Mouse (Mus musculus) embryonic facial prominence, embryonic 14.5 days (tissue): ENCODE data around the gene Sim2. TPM values are rescaled to one million over a fixed set of nuclear protein-coding genes. Genes with fewer than 3 reads are reported as not detected.

Experiments
- ATAC-seq: fragments of 200-750 bp; cut with Nextera tagmentation; 2 replicates; pipeline ENCODE4 v1.8.0; 2017; ENCODE audit warnings: low read depth, moderate number of reproducible peaks, moderate TSS enrichment
- DNase-seq: peaks from one replicate; pipeline ENCODE4 v3.0.0-alpha.2; 2015; ENCODE audit warnings: low spot score
- H3K27ac ChIP-seq: fragments of 300-500 bp; sonication (generic); replicated peaks from 2 replicates; pipeline ENCODE4 v1.5.1; 2014; ENCODE audit warnings: low read depth, mild to moderate bottlenecking, low read length, moderate library complexity
- H3K27me3 ChIP-seq: fragments of 300-500 bp; sonication (generic); replicated peaks from 2 replicates; pipeline ENCODE4 v1.6.1; 2014; ENCODE audit warnings: low read length; ENCODE audit not compliant: control insufficient read depth, insufficient read depth
- H3K36me3 ChIP-seq: fragments of 300-500 bp; sonication (generic); 2 replicates; pipeline ENCODE4 v1.6.1; 2014; ENCODE audit warnings: low read length, mixed read lengths; ENCODE audit not compliant: control insufficient read depth, insufficient read depth
- H3K4me1 ChIP-seq: fragments of 300-500 bp; sonication (generic); 2 replicates; pipeline ENCODE4 v1.6.1; 2014; ENCODE audit warnings: antibody characterized with exemption, low read length; ENCODE audit not compliant: control insufficient read depth, insufficient read depth
- H3K4me2 ChIP-seq: fragments of 300-500 bp; sonication (generic); 2 replicates; pipeline ENCODE4 v1.6.1; 2014; ENCODE audit warnings: low read depth, mild to moderate bottlenecking, low read length, moderate library complexity, mixed read lengths
- H3K4me3 ChIP-seq: fragments of 300-500 bp; sonication (generic); 2 replicates; pipeline ENCODE4 v1.5.1; 2014; ENCODE audit warnings: low read depth, mild to moderate bottlenecking, low read length
- H3K9ac ChIP-seq: fragments of 300-500 bp; sonication (generic); 2 replicates; pipeline ENCODE4 v1.6.1; 2014; ENCODE audit warnings: low read depth, mild to moderate bottlenecking, low read length, moderate library complexity, mixed read lengths
- H3K9me3 ChIP-seq: fragments of 300-500 bp; sonication (generic); 2 replicates; pipeline ENCODE4 v1.6.1; 2016; ENCODE audit warnings: low read length; ENCODE audit not compliant: control insufficient read depth
- WGBS: fragments of 180-500 bp; shearing (Covaris S2); extraction: QIAGEN DNeasy Blood & Tissue Kit; methylation state at CpG from one replicate; pipeline ENCODE4 v1.1.7; 2014; 5-methylcytosine and 5-hydroxymethylcytosine counted together
- polyA plus RNA-seq: library from polyadenylated mRNA; unstranded; fragments of >200 nt; fragmentation: Nextera tagmentation; extraction: Ambion mirVana; gene quantifications from 2 replicates; pipeline ENCODE4 v1.2.1, GENCODE M21; 2014

Gene Sim2
- polyA plus RNA-seq, 1 experiment from 2014 or later, result 3.6 TPM

DNA sequence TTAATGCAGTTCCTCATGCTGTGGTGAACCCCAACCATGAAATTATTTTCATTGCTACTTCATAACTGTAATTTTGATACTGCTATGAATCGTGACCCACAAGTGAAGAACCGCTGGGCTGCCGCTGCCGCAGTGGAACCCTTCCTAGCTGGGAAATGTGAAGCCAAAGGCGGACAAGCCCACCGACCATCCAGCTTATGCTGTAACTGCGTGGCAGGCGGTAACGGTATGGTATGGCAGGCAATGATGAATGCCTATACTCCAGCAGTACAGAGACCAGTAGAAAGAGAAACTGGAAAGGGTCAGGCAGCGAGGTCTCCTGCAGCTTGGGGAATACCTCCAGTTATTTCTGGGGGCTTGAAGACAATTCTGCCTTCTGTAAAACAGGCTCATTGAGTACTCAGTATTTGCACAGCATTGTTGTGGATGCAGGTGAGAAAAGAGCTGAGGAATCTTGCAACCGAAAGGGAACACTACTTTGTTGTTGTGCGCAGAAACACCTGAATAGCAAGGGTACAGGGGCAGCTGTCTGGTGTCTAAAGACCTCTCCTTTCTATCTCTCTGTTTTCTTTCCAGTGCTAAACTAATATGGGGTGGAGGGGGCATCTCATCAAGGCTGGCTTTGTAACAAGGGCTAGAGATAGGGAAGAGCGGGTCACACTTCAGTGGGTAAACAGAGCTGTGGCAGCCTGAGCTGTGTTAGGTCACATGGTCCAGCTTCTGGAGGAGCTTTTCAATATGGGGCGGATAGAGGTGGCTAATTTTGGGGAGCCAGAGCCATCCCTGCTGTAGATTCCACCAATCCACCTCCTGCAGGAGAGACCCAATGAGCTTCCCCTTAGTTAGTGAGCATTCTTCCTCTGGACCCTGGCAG, 4.3 kb downstream of the Sim2 start:
- no peak for DNase-seq
- Histone ChIP-seq H3K4me3 (peak overlapping the region; percentile 31; the same call in 1 of the 2 replicates), H3K4me1 (peaks cover 9% of the 10 kb centered on the region; the same call in 1 of the 2 replicates), H3K27ac (no peak overlapping the region), H3K9ac (0 out of 2 replicates have a peak overlapping the region, but pooled peaks have one; percentile 25), H3K27me3 (peaks cover 99% of the 10 kb centered on the region), H3K36me3 (no peaks in the 10 kb centered on the region), H3K9me3 (no peaks in the 10 kb centered on the region), H3K4me2 (peak overlapping the region; percentile 18; the same call in 1 of the 2 replicates)
- WGBS, result 10% methylated on average over 14 of the region's 14 CpGs
- no peak for ATAC-seq

GRCm38 (mm10) chr16:94092511-94093150, 7.9 kb downstream of the Sim2 start:
- no peaks in the 10 kb centered on the region for H3K9me3 ChIP-seq
- H3K4me3 ChIP-seq, result no peak overlapping the region
- no peak overlapping the region for H3K9ac ChIP-seq
- 3% methylated on average over 12 of the region's 12 CpGs for WGBS
- no peak overlapping the region for H3K27ac ChIP-seq
- peaks cover 95% of the 10 kb centered on the region for H3K27me3 ChIP-seq
- no peak for DNase-seq
- no peaks in the 10 kb centered on the region for H3K4me1 ChIP-seq
- no peak for ATAC-seq
- H3K36me3 ChIP-seq, result no peaks in the 10 kb centered on the region
- no peak overlapping the region for H3K4me2 ChIP-seq

DNA sequence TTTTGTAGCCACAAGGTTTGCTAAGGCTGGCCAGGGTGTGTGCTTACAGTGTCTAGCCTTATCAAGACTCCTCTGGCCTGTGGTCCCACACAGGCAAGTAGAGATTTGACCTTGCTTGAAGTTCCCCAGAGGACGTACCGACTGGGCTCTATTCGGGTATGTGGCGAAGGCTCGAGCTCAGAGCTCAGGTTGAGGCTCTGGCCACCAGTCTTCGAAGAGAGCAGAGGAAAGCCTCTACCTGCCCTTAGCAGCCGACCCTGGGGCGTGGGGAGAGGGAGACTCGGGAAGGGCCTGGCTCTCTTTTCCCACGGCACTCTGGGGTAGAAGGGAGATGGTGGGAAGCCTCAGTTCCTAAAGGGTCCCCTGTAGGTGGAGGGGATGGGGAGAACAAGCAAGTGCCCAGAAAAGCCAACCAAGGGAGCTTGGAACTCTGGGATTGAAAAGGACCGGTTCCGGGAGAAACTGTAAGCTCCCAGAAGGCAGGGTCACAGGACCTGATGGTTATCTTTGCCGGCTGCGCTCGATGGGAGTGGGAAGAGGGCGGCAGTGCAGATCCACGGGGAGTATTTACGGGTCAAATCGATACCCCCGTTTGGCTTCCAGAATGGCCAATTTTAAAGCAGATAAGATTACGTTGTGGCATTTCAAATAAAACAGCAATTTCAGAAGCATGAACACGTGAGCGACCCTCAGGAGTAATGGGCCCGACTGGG, 8.6 kb downstream of the Sim2 start:
- ATAC-seq, result no peak
- no peak for DNase-seq
- H3K27ac ChIP-seq, result no peak overlapping the region
- no peak overlapping the region for H3K9ac ChIP-seq
- peaks cover 95% of the 10 kb centered on the region for H3K27me3 ChIP-seq
- H3K9me3 ChIP-seq, result no peaks in the 10 kb centered on the region
- 7% methylated on average over 24 of the region's 24 CpGs for WGBS
- no peak overlapping the region; the same call in 1 of the 2 replicates for H3K4me3 ChIP-seq
- H3K4me2 ChIP-seq, result no peak overlapping the region; the same call in 1 of the 2 replicates
- no peaks in the 10 kb centered on the region for H3K36me3 ChIP-seq
- no peaks in the 10 kb centered on the region for H3K4me1 ChIP-seq

DNA sequence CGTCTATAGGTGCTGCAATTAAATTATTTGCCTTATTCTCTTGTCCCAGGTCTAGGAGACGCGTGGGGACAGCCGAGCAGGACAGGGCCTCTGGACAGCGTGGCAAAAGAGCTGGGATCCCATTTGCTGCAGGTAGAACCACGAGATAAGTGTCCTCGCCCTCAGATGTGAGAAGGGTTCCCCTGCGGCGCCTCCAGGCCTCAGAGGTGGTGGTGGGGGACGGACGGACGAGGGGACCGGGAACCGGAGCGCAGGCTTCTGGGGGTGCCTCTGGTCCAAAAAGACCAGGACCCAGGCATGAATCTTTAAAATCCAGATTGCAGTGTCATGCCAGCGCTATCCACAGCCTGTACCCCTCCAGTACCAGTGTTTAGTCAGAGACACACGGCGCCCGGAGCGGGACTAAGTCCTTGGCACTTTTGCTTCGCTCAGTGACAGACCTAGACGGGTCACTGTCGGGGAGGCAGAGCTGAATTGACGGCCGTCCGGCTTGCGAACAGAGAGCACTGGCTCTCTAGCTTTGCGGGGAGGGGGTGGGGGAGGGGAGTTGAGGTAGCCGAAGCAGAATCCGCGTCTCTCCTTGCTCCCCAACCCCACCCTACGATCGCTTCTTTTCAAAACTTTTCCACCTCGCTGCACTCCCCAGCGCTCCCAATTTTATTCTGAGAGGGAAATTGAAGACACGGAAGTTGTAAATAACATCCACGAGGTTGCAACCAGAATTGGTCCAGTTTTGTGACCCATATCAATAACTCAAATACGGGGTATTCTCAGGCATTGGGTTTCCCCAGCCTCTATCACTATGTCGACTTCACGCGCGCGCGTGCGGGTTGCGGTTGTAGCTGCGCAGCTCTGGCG, 9.7 kb downstream of the Sim2 start:
- H3K9ac ChIP-seq, result no peak overlapping the region; the same call in 1 of the 2 replicates
- no peak overlapping the region for H3K27ac ChIP-seq
- no peaks in the 10 kb centered on the region for H3K4me1 ChIP-seq
- 6% methylated on average over 40 of the region's 48 CpGs for WGBS
- H3K9me3 ChIP-seq, result no peaks in the 10 kb centered on the region
- H3K4me2 ChIP-seq, result 0 out of 2 replicates have a peak overlapping the region, but pooled peaks have one; percentile 13
- H3K36me3 ChIP-seq, result no peaks in the 10 kb centered on the region
- DNase-seq (no peak), ATAC-seq (no peak)
- peaks cover 89% of the 10 kb centered on the region for H3K27me3 ChIP-seq
- peak overlapping the region; percentile 10; the same call in 1 of the 2 replicates for H3K4me3 ChIP-seq

DNA sequence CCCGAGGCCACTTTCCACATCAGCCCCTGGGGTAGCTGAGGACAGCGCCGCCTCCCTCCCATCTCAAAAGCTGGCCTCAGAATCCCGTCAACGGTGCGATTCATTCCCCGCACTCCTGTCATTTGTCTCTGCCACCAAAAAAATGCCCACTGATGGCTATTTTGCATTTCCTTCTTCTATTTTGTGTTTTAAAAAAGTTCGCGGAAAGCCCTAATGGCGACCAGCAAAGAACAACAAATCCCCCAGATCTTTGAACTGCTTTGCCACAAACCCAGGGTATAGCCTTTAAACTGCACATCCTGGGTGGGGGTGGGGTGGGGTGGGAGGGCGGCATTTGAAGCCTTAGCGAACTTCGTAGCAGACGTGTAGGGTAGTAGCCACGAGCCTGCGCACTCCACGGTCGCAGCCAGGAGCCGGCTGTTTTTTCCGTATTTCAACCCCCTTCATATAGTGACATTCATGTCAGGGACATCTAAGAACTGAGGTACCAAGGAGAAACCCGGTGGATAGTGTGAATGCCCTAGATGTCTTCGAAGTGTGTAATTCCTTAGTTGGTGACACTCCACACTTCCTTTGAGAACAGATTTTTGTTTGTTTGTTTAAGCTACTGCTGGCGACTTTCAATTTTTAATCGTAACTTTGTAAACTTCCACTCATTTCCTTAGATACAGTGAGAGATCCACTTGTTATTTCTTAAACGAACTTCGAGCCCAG, 10.5 kb downstream of the Sim2 start:
- ATAC-seq (no peak), DNase-seq (no peak)
- no peak overlapping the region for H3K9ac ChIP-seq
- H3K9me3 ChIP-seq, result no peaks in the 10 kb centered on the region
- H3K36me3 ChIP-seq, result no peaks in the 10 kb centered on the region
- WGBS, result 2% methylated on average over 26 of the region's 26 CpGs
- peaks cover 87% of the 10 kb centered on the region for H3K27me3 ChIP-seq
- H3K4me3 ChIP-seq, result peak overlapping the region; percentile 10; the same call in 1 of the 2 replicates
- no peak overlapping the region for H3K27ac ChIP-seq
- no peaks in the 10 kb centered on the region for H3K4me1 ChIP-seq
- H3K4me2 ChIP-seq, result 0 out of 2 replicates have a peak overlapping the region, but pooled peaks have one; percentile 13

- Histone ChIP-seq H3K4me3 (no peak overlapping the region), H3K36me3 (no peaks in the 10 kb centered on the region), H3K27ac (no peak overlapping the region), H3K9me3 (no peaks in the 10 kb centered on the region), H3K9ac (no peak overlapping the region), H3K27me3 (peaks cover 75% of the 10 kb centered on the region), H3K4me1 (no peaks in the 10 kb centered on the region), H3K4me2 (no peak overlapping the region)
- no peak for DNase-seq
- no peak for ATAC-seq
- WGBS, result 6% methylated on average over 14 of the region's 14 CpGs
Measured at GRCm38 (mm10) chr16:94096479-94096878, 11.7 kb downstream of the Sim2 start.

- Histone ChIP-seq H3K4me1 (no peaks in the 10 kb centered on the region), H3K4me2 (peak overlapping the region; percentile 14; the same call in 1 of the 2 replicates), H3K9ac (no peak overlapping the region), H3K27me3 (peaks cover 64% of the 10 kb centered on the region), H3K36me3 (no peaks in the 10 kb centered on the region), H3K27ac (no peak overlapping the region), H3K9me3 (no peaks in the 10 kb centered on the region), H3K4me3 (no peak overlapping the region)
- 16% methylated on average over 12 of the region's 12 CpGs for WGBS
- no peak for DNase-seq
- peak; percentile 66; the same call in 1 of the 2 replicates for ATAC-seq
Measured at GRCm38 (mm10) chr16:94097724-94098455, 13.2 kb downstream of the Sim2 start.
